Mouse (Mus musculus) inflammation-experienced regulatory T-cells (primary cell): ENCODE results near the gene Cpeb3. TPM values are rescaled to one million over a fixed set of nuclear protein-coding genes. Genes with fewer than 3 reads are reported as not detected.

Experiments used
- polyA plus RNA-seq, 2 experiments: library from polyadenylated mRNA; unstranded; fragments of 100-300 nt; shearing (Covaris generic); gene quantifications; one replicate each; pipeline ENCODE4 v1.2.1; 2017

The Cpeb3 gene
- under 1 TPM; 0.50 to 0.72 TPM for polyA plus RNA-seq

GRCm38 (mm10) chr19:37208176-37208755 lies at the start of gene Cpeb3:
Cpeb3 (minus strand) TSS chr19:37208601.

GRCm38 (mm10) chr19:37207303-37208175 lies 862 bp downstream of the Cpeb3 start, which contains the start of gene March5:
March5 (plus strand) TSS chr19:37207543.

Other genes with a start within 250 kb of the Cpeb3 start
- gene March5, start 1.1 kb downstream of the Cpeb3 start, polyA plus RNA-seq, result 10 to 100 TPM; 94.9 to 98.6 TPM
- 10 to 100 TPM; 95.6 to 99.1 TPM for gene Ide, start 129.3 kb upstream of the Cpeb3 start, polyA plus RNA-seq
- gene Kif11, start 167.8 kb upstream of the Cpeb3 start, polyA plus RNA-seq, result 1 to 10 TPM; 1.0 to 1.6 TPM
- 1 to 10 TPM in 1 of 2 experiments, under 1 TPM in 1; 0.92 to 4.3 TPM for gene Hhex, start 226.2 kb upstream of the Cpeb3 start, polyA plus RNA-seq